In genomic region chr11:28734941-28735597, GRCm38 (mm10) we compare ENCODE assay signal across 8 mouse cellular contexts.
DNase-seq lines count a peak whose midpoint lies in the region; ATAC-seq lines count a peak whose summit lies in the region.

No protein-coding gene starts in this region.

- H3K4me2 ChIP-seq in embryonic facial prominence, embryonic 11.5 days (ENCODE audit: low read depth, low read length): no peak overlapping the region
- H3K4me2 ChIP-seq in heart, embryonic 13.5 days: peak overlapping the region; percentile 38
- peak overlapping the region; percentile 21; the same call in 1 of the 2 replicates for H3K4me2 ChIP-seq in kidney, embryonic 14.5 days (replicated peaks; ENCODE audit: low read depth, low read length)
- peak overlapping the region; percentile 44 for H3K4me2 ChIP-seq in limb, embryonic 12.5 days
- no peak overlapping the region for H3K4me2 ChIP-seq in liver, embryonic 11.5 days

- no peaks in the 10 kb centered on the region for H3K9me3 ChIP-seq in embryonic facial prominence, embryonic 11.5 days (replicated peaks; ENCODE audit: control insufficient read depth, low read length)
- no peaks in the 10 kb centered on the region for H3K9me3 ChIP-seq in heart, embryonic 13.5 days
- H3K9me3 ChIP-seq in kidney, embryonic 14.5 days (ENCODE audit: control insufficient read depth, low read length): no peaks in the 10 kb centered on the region
- H3K9me3 ChIP-seq in limb, embryonic 12.5 days: no peaks in the 10 kb centered on the region
- no peaks in the 10 kb centered on the region for H3K9me3 ChIP-seq in liver, embryonic 11.5 days (ENCODE audit: control insufficient read depth, low read length)

- H3K4me3 ChIP-seq in embryonic facial prominence, embryonic 11.5 days (ENCODE audit: low read depth, low read length): no peak overlapping the region
- no peak overlapping the region for H3K4me3 ChIP-seq in heart, embryonic 13.5 days
- no peak overlapping the region for H3K4me3 ChIP-seq in kidney, embryonic 14.5 days (ENCODE audit: low read length)
- no peak overlapping the region; the same call in 1 of the 2 replicates for H3K4me3 ChIP-seq in limb, embryonic 12.5 days (replicated peaks)
- no peak overlapping the region for H3K4me3 ChIP-seq in liver, embryonic 11.5 days (ENCODE audit: low read depth, low read length)

- no peaks in the 10 kb centered on the region for H3K36me3 ChIP-seq in embryonic facial prominence, embryonic 11.5 days (replicated peaks; ENCODE audit: control insufficient read depth, insufficient read depth, low read depth, low read length)
- H3K36me3 ChIP-seq in heart, embryonic 13.5 days: no peaks in the 10 kb centered on the region
- H3K36me3 ChIP-seq in kidney, embryonic 14.5 days (ENCODE audit: control insufficient read depth, insufficient read depth, low read length): no peaks in the 10 kb centered on the region
- no peaks in the 10 kb centered on the region for H3K36me3 ChIP-seq in limb, embryonic 12.5 days
- H3K36me3 ChIP-seq in liver, embryonic 11.5 days (ENCODE audit: control insufficient read depth, insufficient read depth, low read length): no peaks in the 10 kb centered on the region

- H3K27me3 ChIP-seq in embryonic facial prominence, embryonic 11.5 days (ENCODE audit: control insufficient read depth, insufficient read depth, low read length): no peaks in the 10 kb centered on the region
- no peaks in the 10 kb centered on the region for H3K27me3 ChIP-seq in heart, embryonic 13.5 days (replicated peaks)
- no peaks in the 10 kb centered on the region for H3K27me3 ChIP-seq in kidney, embryonic 14.5 days (ENCODE audit: control insufficient read depth, insufficient read depth, low read length)
- H3K27me3 ChIP-seq in limb, embryonic 12.5 days: no peaks in the 10 kb centered on the region
- H3K27me3 ChIP-seq in liver, embryonic 11.5 days (replicated peaks; ENCODE audit: control insufficient read depth, insufficient read depth, low read length): no peaks in the 10 kb centered on the region

- ATAC-seq in embryonic facial prominence, embryonic 11.5 days (replicated peaks; ENCODE audit: insufficient number of reproducible peaks, low FRiP score, low TSS enrichment, low read depth): peak; percentile 91
- ATAC-seq in heart, embryonic 13.5 days (ENCODE audit: extremely low read depth, insufficient number of reproducible peaks, low FRiP score, low TSS enrichment): no peak
- peak; percentile 97 for ATAC-seq in kidney, embryonic 14.5 days (ENCODE audit: low FRiP score, low TSS enrichment)
- ATAC-seq in limb, embryonic 12.5 days (ENCODE audit: insufficient number of reproducible peaks, insufficient read depth, low FRiP score, low TSS enrichment, low read depth): peak; percentile 85
- no peak for ATAC-seq in liver, embryonic 11.5 days (replicated peaks; ENCODE audit: low FRiP score)
- no peak for ATAC-seq in CD4-positive, CD25-positive, alpha-beta regulatory T cell, adult 4 months

- no peaks in the 10 kb centered on the region for H3K4me1 ChIP-seq in embryonic facial prominence, embryonic 11.5 days (ENCODE audit: control insufficient read depth, insufficient read depth, low read length)
- H3K4me1 ChIP-seq in heart, embryonic 13.5 days: peaks cover 9% of the 10 kb centered on the region; the same call in 1 of the 2 replicates
- no peaks in the 10 kb centered on the region for H3K4me1 ChIP-seq in kidney, embryonic 14.5 days (ENCODE audit: control insufficient read depth, insufficient read depth, low read length)
- H3K4me1 ChIP-seq in limb, embryonic 12.5 days (replicated peaks): peaks cover 20% of the 10 kb centered on the region
- no peaks in the 10 kb centered on the region for H3K4me1 ChIP-seq in liver, embryonic 11.5 days (replicated peaks; ENCODE audit: control insufficient read depth, insufficient read depth, low read length)

- no peak overlapping the region for H3K9ac ChIP-seq in embryonic facial prominence, embryonic 11.5 days (replicated peaks; ENCODE audit: low read length)
- H3K9ac ChIP-seq in heart, embryonic 13.5 days: no peak overlapping the region
- no peak overlapping the region for H3K9ac ChIP-seq in kidney, embryonic 14.5 days (ENCODE audit: low read depth, low read length)
- H3K9ac ChIP-seq in limb, embryonic 12.5 days (replicated peaks): no peak overlapping the region
- H3K9ac ChIP-seq in liver, embryonic 11.5 days (ENCODE audit: low read depth, low read length): no peak overlapping the region

- no peak overlapping the region for H3K27ac ChIP-seq in embryonic facial prominence, embryonic 11.5 days (replicated peaks; ENCODE audit: low read depth, low read length)
- no peak overlapping the region for H3K27ac ChIP-seq in heart, embryonic 13.5 days (replicated peaks)
- H3K27ac ChIP-seq in kidney, embryonic 14.5 days (ENCODE audit: low read depth, low read length): peak overlapping the region; percentile 53; the same call in 1 of the 2 replicates
- peak overlapping the region; percentile 62 for H3K27ac ChIP-seq in limb, embryonic 12.5 days
- no peak overlapping the region for H3K27ac ChIP-seq in liver, embryonic 11.5 days (ENCODE audit: low read depth, low read length)

- WGBS in embryonic facial prominence, embryonic 11.5 days: 7% methylated on average over 8 of the region's 8 CpGs
- 20% methylated on average over 8 of the region's 8 CpGs for WGBS in heart, embryonic 13.5 days
- WGBS in kidney, embryonic 14.5 days: 7% methylated on average over 8 of the region's 8 CpGs
- 8% methylated on average over 8 of the region's 8 CpGs for WGBS in limb, embryonic 12.5 days
- 30% methylated on average over 8 of the region's 8 CpGs for WGBS in liver, embryonic 11.5 days

- DNase-seq in R1 (ENCODE audit: low read depth, low spot score): peak; percentile 82
- peak; percentile 82 for DNase-seq in embryonic facial prominence, embryonic 11.5 days (ENCODE audit: low spot score)
- DNase-seq in skeletal muscle tissue, adult 2 months (ENCODE audit: low read depth, low spot score): peak; percentile 32
- no peak for DNase-seq in liver, embryonic 11.5 days (ENCODE audit: low spot score)

Comparison
In these comparisons a context has a peak if more than half of its experiments do, and no peak if none do; other contexts are left out.
1. ATAC-seq: peak in embryonic facial prominence, embryonic 11.5 days (single experiment), kidney, embryonic 14.5 days (single experiment) and limb, embryonic 12.5 days (single experiment); none in heart, embryonic 13.5 days (single experiment), liver, embryonic 11.5 days (single experiment) and CD4-positive, CD25-positive, alpha-beta regulatory T cell, adult 4 months (single experiment).
2. H3K27ac ChIP-seq: peak in kidney, embryonic 14.5 days (single experiment) and limb, embryonic 12.5 days (single experiment); none in embryonic facial prominence, embryonic 11.5 days (single experiment), heart, embryonic 13.5 days (single experiment) and liver, embryonic 11.5 days (single experiment).
3. H3K4me2 ChIP-seq: peak in heart, embryonic 13.5 days (single experiment), kidney, embryonic 14.5 days (single experiment) and limb, embryonic 12.5 days (single experiment); none in embryonic facial prominence, embryonic 11.5 days (single experiment) and liver, embryonic 11.5 days (single experiment).